Mouse (Mus musculus) liver, embryonic 11.5 days (tissue): ENCODE measurements around the gene D930048N14Rik. TPM values are rescaled to one million over a fixed set of nuclear protein-coding genes. Genes with fewer than 3 reads are reported as not detected.

Experiments used
- ATAC-seq: fragments of 200-750 bp; cut with Nextera tagmentation; replicated peaks from 2 replicates; pipeline ENCODE4 v1.8.0; 2017; ENCODE audit warnings: moderate number of reproducible peaks, mild to moderate bottlenecking, moderate TSS enrichment, moderate library complexity; ENCODE audit not compliant: low FRiP score
- DNase-seq: peaks from one replicate; pipeline ENCODE4 v3.0.0-alpha.2; 2017; ENCODE audit warnings: low spot score
- H3K27ac ChIP-seq: fragments of 300-500 bp; sonication (generic); 2 replicates; pipeline ENCODE4 v1.5.1; 2014; ENCODE audit warnings: mild to moderate bottlenecking, low read depth, low read length, control low read depth
- H3K27me3 ChIP-seq: fragments of 300-500 bp; sonication (generic); replicated peaks from 2 replicates; pipeline ENCODE4 v1.6.1; 2014; ENCODE audit warnings: low read length, mixed read lengths; ENCODE audit not compliant: control insufficient read depth, insufficient read depth
- H3K36me3 ChIP-seq: fragments of 300-500 bp; sonication (generic); 2 replicates; pipeline ENCODE4 v1.6.1; 2014; ENCODE audit warnings: mild to moderate bottlenecking, low read length, moderate library complexity, mixed read lengths; ENCODE audit not compliant: control insufficient read depth, insufficient read depth
- H3K4me1 ChIP-seq: fragments of 300-500 bp; sonication (generic); replicated peaks from 2 replicates; pipeline ENCODE4 v1.6.1; 2014; ENCODE audit warnings: low read length, mixed read lengths; ENCODE audit not compliant: control insufficient read depth, insufficient read depth
- H3K4me2 ChIP-seq: fragments of 300-500 bp; sonication (generic); 2 replicates; pipeline ENCODE4 v1.6.1; 2014; ENCODE audit warnings: mild to moderate bottlenecking, control low read depth, moderate library complexity
- H3K4me3 ChIP-seq: fragments of 300-500 bp; sonication (generic); 2 replicates; pipeline ENCODE4 v1.5.1; 2014; ENCODE audit warnings: low read depth, low read length, control low read depth
- H3K9ac ChIP-seq: fragments of 300-500 bp; sonication (generic); 2 replicates; pipeline ENCODE4 v1.6.1; 2014; ENCODE audit warnings: low read depth, low read length, control low read depth
- H3K9me3 ChIP-seq: fragments of 300-500 bp; sonication (generic); 2 replicates; pipeline ENCODE4 v1.6.1; 2016; ENCODE audit warnings: low read length, inconsistent platforms, mixed read lengths; ENCODE audit not compliant: control insufficient read depth
- WGBS: fragments of 180-500 bp; shearing (Covaris S2); extraction: QIAGEN DNeasy Blood & Tissue Kit; methylation state at CpG from one replicate; pipeline ENCODE4 v1.1.7; 2014; 5-methylcytosine and 5-hydroxymethylcytosine counted together
- polyA plus RNA-seq: library from polyadenylated mRNA; unstranded; fragments of >200 nt; fragmentation: Nextera tagmentation; extraction: Ambion mirVana; gene quantifications from 2 replicates; pipeline ENCODE4 v1.2.1, GENCODE M21; 2014

Gene D930048N14Rik
- polyA plus RNA-seq, 1 experiment from 2014 or later = 1.5 TPM

DNA sequence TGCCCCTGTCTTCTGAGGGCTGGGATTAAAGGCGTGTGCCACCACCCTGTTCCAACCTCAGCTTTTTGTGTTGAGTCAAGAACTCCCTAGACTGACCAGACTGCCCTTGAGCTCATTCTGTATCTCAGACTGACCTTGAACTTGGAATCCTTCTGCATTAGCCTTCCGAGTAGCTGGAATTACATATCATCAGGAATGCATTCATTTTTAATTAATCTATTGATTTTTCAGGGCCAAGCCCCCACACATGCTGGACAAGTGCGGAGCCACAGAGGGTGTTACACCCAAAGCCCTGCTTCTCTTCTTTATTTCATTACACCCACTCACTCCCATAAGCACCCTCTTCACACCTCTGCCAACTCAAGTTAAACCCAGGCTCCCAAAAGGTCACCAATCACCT is 17.0 kb upstream of the D930048N14Rik start:
- ATAC-seq (no peak), DNase-seq (no peak)
- Histone ChIP-seq H3K9me3 (no peaks in the 10 kb centered on the region), H3K9ac (no peak overlapping the region), H3K4me2 (0 out of 2 replicates have a peak overlapping the region, but pooled peaks have one; percentile 3), H3K27me3 (no peaks in the 10 kb centered on the region), H3K36me3 (peaks cover 5% of the 10 kb centered on the region; the same call in 1 of the 2 replicates), H3K4me3 (no peak overlapping the region), H3K27ac (no peak overlapping the region), H3K4me1 (peaks cover 16% of the 10 kb centered on the region)
- WGBS = 89% methylated on average over 3 of the region's 3 CpGs

- Histone ChIP-seq H3K9ac (peak overlapping the region; percentile 81), H3K4me1 (peaks cover 12% of the 10 kb centered on the region), H3K9me3 (no peaks in the 10 kb centered on the region), H3K27me3 (no peaks in the 10 kb centered on the region), H3K27ac (peak overlapping the region; percentile 87), H3K4me3 (peak overlapping the region; percentile 70), H3K36me3 (no peaks in the 10 kb centered on the region; the same call in 1 of the 2 replicates), H3K4me2 (peak overlapping the region; percentile 77)
- no peak for ATAC-seq
- DNase-seq = no peak
- 7% methylated on average over 6 of the region's 6 CpGs for WGBS
Measured at GRCm38 (mm10) chr11:51635127-51635524, 15.6 kb upstream of the D930048N14Rik start.

DNA sequence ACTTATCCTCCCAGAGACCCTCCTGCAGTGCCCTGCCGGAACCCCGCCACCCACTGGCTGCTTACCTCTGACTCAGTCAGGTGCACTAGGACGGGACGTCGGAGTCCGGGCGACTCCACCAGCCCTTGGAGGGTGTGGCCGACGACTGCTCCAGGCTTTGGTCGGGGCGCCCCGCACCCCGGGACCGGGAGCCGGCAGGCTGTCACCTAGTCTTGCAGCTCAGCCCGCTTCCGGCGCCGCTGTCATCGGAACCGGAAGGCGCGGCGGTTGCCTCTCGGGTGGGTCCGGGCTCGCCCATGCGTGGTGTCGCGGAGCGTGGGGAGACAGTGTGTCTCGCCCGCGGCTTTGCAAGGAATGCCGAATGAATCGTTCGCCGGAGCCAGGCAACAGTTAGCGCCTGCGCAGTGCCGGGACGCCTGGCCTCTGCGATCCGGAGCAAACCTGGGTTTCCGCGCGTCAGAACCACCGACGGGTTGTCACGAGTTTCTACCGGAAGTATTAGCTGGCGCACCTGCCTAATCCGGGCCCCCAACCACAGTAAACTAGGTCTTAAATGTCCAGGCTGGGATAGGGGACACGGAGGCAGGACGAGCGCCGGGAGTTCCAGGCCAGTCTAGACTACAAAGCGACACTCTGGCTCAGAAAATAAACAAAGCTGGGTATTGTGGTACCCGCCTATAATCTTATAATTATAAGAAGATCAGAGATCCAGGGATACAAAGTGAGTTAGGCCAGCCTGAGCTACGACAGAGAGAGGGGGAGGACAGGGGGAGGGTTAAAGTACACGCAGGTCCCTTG is 15.0 kb upstream of the D930048N14Rik start, which contains the start of gene Rmnd5b:
Gene Rmnd5b (minus strand): TSS at position 372 of the 798 bp plus-strand sequence.
- Histone ChIP-seq H3K9ac (peak within 1 kb of the TSS; percentile 81), H3K27ac (peak within 1 kb of the TSS; percentile 87), H3K36me3 (no peaks in the 10 kb centered on the region; the same call in 1 of the 2 replicates), H3K4me2 (peak within 1 kb of the TSS; percentile 77), H3K4me3 (peak within 1 kb of the TSS; percentile 70), H3K9me3 (no peaks in the 10 kb centered on the region), H3K27me3 (no peaks in the 10 kb centered on the region), H3K4me1 (peaks cover 10% of the 10 kb centered on the region)
- peak; percentile 87 for DNase-seq
- ATAC-seq = peak; percentile 74
- under 1% methylated on average over 61 of the region's 61 CpGs for WGBS

- Histone ChIP-seq H3K4me3 (peak overlapping the region; percentile 70), H3K4me1 (peaks cover 10% of the 10 kb centered on the region), H3K9me3 (no peaks in the 10 kb centered on the region), H3K27me3 (no peaks in the 10 kb centered on the region), H3K36me3 (no peaks in the 10 kb centered on the region), H3K4me2 (peak overlapping the region; percentile 77), H3K27ac (peak overlapping the region; percentile 87), H3K9ac (peak overlapping the region; percentile 81)
- ATAC-seq = peak; percentile 54
- peak; percentile 65 for DNase-seq
- WGBS = 3% methylated on average over 6 of the region's 6 CpGs
Measured at GRCm38 (mm10) chr11:51636323-51636684, 14.4 kb upstream of the D930048N14Rik start.

- peak overlapping the region; percentile 35 for H3K4me3 ChIP-seq
- H3K27ac ChIP-seq = peak overlapping the region; percentile 48
- no peaks in the 10 kb centered on the region for H3K9me3 ChIP-seq
- DNase-seq = peak; percentile 61
- H3K9ac ChIP-seq = peak overlapping the region; percentile 57
- peak overlapping the region; percentile 60 for H3K4me2 ChIP-seq
- 7% methylated on average over 17 of the region's 17 CpGs for WGBS
- H3K36me3 ChIP-seq = no peaks in the 10 kb centered on the region
- H3K4me1 ChIP-seq = peaks cover 10% of the 10 kb centered on the region
- ATAC-seq = no peak
- H3K27me3 ChIP-seq = no peaks in the 10 kb centered on the region
Measured at GRCm38 (mm10) chr11:51637971-51638414, 12.8 kb upstream of the D930048N14Rik start.

GRCm38 (mm10) chr11:51638497-51638896 is 12.3 kb upstream of the D930048N14Rik start:
- WGBS = 58% methylated on average over 5 of the region's 5 CpGs
- peaks cover 13% of the 10 kb centered on the region for H3K4me1 ChIP-seq

DNA sequence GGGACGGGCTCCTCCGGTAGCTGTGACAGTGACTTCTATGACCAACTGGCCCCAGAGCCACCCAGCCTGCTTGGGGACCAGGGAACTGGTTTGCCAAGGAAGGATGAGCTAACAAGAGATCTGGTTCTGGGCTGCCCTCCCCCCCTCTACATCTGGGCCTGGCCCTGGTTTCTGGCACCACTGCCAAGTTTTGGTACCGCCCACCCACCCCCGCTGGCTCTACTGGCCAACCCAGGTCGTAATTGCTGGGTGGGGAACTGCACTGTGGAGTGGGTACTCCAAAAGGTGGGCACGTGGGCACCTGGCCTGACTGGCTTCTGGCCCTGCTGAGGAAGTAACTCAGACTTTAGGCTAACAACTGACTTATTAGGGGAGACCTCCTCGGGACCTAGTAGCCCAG is 10.0 kb upstream of the D930048N14Rik start:
- ATAC-seq (no peak), DNase-seq (no peak)
- Histone ChIP-seq H3K27ac (no peak overlapping the region), H3K4me2 (no peak overlapping the region), H3K36me3 (peaks cover 6% of the 10 kb centered on the region), H3K9ac (no peak overlapping the region; the same call in 1 of the 2 replicates), H3K9me3 (no peaks in the 10 kb centered on the region), H3K27me3 (0 out of 2 replicates have a peak, but pooled peaks cover 3% of the 10 kb centered on the region), H3K4me1 (peaks cover 14% of the 10 kb centered on the region; the same call in 1 of the 2 replicates), H3K4me3 (no peak overlapping the region)
- 85% methylated on average over 7 of the region's 7 CpGs for WGBS

More at GRCm38 (mm10) chr11:51638497-51638896, 12.3 kb upstream of the D930048N14Rik start:
- Histone ChIP-seq H3K27ac (no peak overlapping the region), H3K4me3 (no peak overlapping the region), H3K9ac (peak overlapping the region; percentile 57), H3K27me3 (no peaks in the 10 kb centered on the region), H3K4me2 (peak overlapping the region; percentile 60), H3K36me3 (no peaks in the 10 kb centered on the region), H3K9me3 (no peaks in the 10 kb centered on the region)
- ATAC-seq (no peak), DNase-seq (no peak)

- Histone ChIP-seq H3K4me3 (no peak overlapping the region), H3K9me3 (no peaks in the 10 kb centered on the region), H3K27me3 (0 out of 2 replicates have a peak, but pooled peaks cover 3% of the 10 kb centered on the region), H3K4me1 (peaks cover 13% of the 10 kb centered on the region; the same call in 1 of the 2 replicates), H3K36me3 (peaks cover 6% of the 10 kb centered on the region), H3K27ac (no peak overlapping the region), H3K4me2 (no peak overlapping the region), H3K9ac (no peak overlapping the region)
- DNase-seq (no peak), ATAC-seq (no peak)
- 77% methylated on average over 9 of the region's 9 CpGs for WGBS
Measured at GRCm38 (mm10) chr11:51643202-51643601, 7.6 kb upstream of the D930048N14Rik start.
